ENCODE assay signal across 8 mouse cellular contexts in genomic region chr17:73108888-73109259, GRCm38 (mm10). TPM values are rescaled to one million over a fixed set of nuclear protein-coding genes. Genes with fewer than 3 reads are reported as not detected.
A peak's percentile ranks its signal among the peaks of the same experiment; 100 is the strongest.
DNase-seq lines count a peak whose midpoint lies in the region; ATAC-seq lines count a peak whose summit lies in the region.

No protein-coding gene starts in this region.

- no peaks in the 10 kb centered on the region for H3K27me3 ChIP-seq in kidney, embryonic 16.5 days (ENCODE audit: insufficient read depth, low read length)
- no peaks in the 10 kb centered on the region for H3K27me3 ChIP-seq in embryonic facial prominence, embryonic 12.5 days
- H3K27me3 ChIP-seq in intestine, embryonic 16.5 days (replicated peaks; ENCODE audit: control insufficient read depth, insufficient read depth, low read length), result no peaks in the 10 kb centered on the region

- H3K9me3 ChIP-seq in kidney, embryonic 16.5 days (ENCODE audit: low read length), result no peaks in the 10 kb centered on the region
- no peaks in the 10 kb centered on the region for H3K9me3 ChIP-seq in embryonic facial prominence, embryonic 12.5 days
- H3K9me3 ChIP-seq in intestine, embryonic 16.5 days (ENCODE audit: control insufficient read depth, low read length), result no peaks in the 10 kb centered on the region

- H3K27ac ChIP-seq in kidney, embryonic 16.5 days (ENCODE audit: low read length), result no peak overlapping the region
- H3K27ac ChIP-seq in embryonic facial prominence, embryonic 12.5 days, result no peak overlapping the region
- peak overlapping the region; percentile 94 for H3K27ac ChIP-seq in intestine, embryonic 16.5 days (ENCODE audit: low read length)

- peaks cover 27% of the 10 kb centered on the region for H3K4me1 ChIP-seq in kidney, embryonic 16.5 days (ENCODE audit: insufficient read depth, low read length)
- peaks cover 7% of the 10 kb centered on the region; the same call in 1 of the 2 replicates for H3K4me1 ChIP-seq in embryonic facial prominence, embryonic 12.5 days
- peaks cover 14% of the 10 kb centered on the region; the same call in 1 of the 2 replicates for H3K4me1 ChIP-seq in intestine, embryonic 16.5 days (ENCODE audit: control insufficient read depth, insufficient read depth, low read length)

- H3K36me3 ChIP-seq in kidney, embryonic 16.5 days (ENCODE audit: insufficient read depth, low read length), result no peaks in the 10 kb centered on the region
- H3K36me3 ChIP-seq in embryonic facial prominence, embryonic 12.5 days, result no peaks in the 10 kb centered on the region
- H3K36me3 ChIP-seq in intestine, embryonic 16.5 days (ENCODE audit: control insufficient read depth, insufficient read depth, low read length), result no peaks in the 10 kb centered on the region

- peak overlapping the region; percentile 90 for H3K4me2 ChIP-seq in kidney, embryonic 16.5 days (replicated peaks; ENCODE audit: low read depth, low read length)
- peak overlapping the region; percentile 93 for H3K4me2 ChIP-seq in embryonic facial prominence, embryonic 12.5 days (replicated peaks)
- H3K4me2 ChIP-seq in intestine, embryonic 16.5 days (ENCODE audit: low read depth, low read length), result peak overlapping the region; percentile 88

- 75% methylated on average over 7 of the region's 7 CpGs for WGBS in kidney, embryonic 16.5 days
- 76% methylated on average over 7 of the region's 7 CpGs for whole genome bisulfite sequencing in embryonic facial prominence, embryonic 12.5 days
- 61% methylated on average over 7 of the region's 7 CpGs for WGBS in intestine, embryonic 16.5 days

- no peak for DNase-seq in kidney, postnatal 14 days
- DNase-seq in naive thymus-derived CD4-positive, alpha-beta T cell, adult 2 months (ENCODE audit: low read depth), result peak; percentile 25
- no peak for DNase-seq in cerebellum, adult 11 months
- no peak for DNase-seq in kidney, postnatal 10 days
- no peak for DNase-seq in testis, postnatal 10 days (ENCODE audit: low spot score)

- H3K4me3 ChIP-seq in kidney, embryonic 16.5 days (ENCODE audit: low read length), result peak overlapping the region; percentile 92
- peak overlapping the region; percentile 89 for H3K4me3 ChIP-seq in embryonic facial prominence, embryonic 12.5 days
- peak overlapping the region; percentile 84 for H3K4me3 ChIP-seq in intestine, embryonic 16.5 days (ENCODE audit: low read length)

- ATAC-seq in kidney, embryonic 16.5 days (ENCODE audit: low FRiP score, low TSS enrichment), result no peak
- no peak for ATAC-seq in embryonic facial prominence, embryonic 12.5 days (ENCODE audit: insufficient number of reproducible peaks, insufficient read depth, low FRiP score, low TSS enrichment)
- peak; percentile 59 for ATAC-seq in intestine, embryonic 16.5 days

- H3K9ac ChIP-seq in kidney, embryonic 16.5 days (replicated peaks; ENCODE audit: low read length), result peak overlapping the region; percentile 92; the same call in 1 of the 2 replicates
- no peak overlapping the region for H3K9ac ChIP-seq in embryonic facial prominence, embryonic 12.5 days
- 0 out of 2 replicates have a peak overlapping the region, but pooled peaks have one; percentile 92 for H3K9ac ChIP-seq in intestine, embryonic 16.5 days (ENCODE audit: low read depth, low read length)

RNA-seq across cellular contexts. Expression of gene Lclat1, which starts 1.1 kb away (rescaled TPM):
- polyA plus RNA-seq in kidney, embryonic 16.5 days (2015; fragmentation: Nextera tagmentation; extraction: Ambion mirVana), result 16.9 and 20.0 TPM in 2 replicates
- 8.1 and 10.8 TPM in 2 replicates for polyA plus RNA-seq in embryonic facial prominence, embryonic 12.5 days (2016; fragmentation: Nextera tagmentation; extraction: Ambion mirVana)
- polyA plus RNA-seq in intestine, embryonic 16.5 days (2015; fragmentation: Nextera tagmentation; extraction: Ambion mirVana), result 31.6 and 42.0 TPM in 2 replicates
